In the genomic region with DNA sequence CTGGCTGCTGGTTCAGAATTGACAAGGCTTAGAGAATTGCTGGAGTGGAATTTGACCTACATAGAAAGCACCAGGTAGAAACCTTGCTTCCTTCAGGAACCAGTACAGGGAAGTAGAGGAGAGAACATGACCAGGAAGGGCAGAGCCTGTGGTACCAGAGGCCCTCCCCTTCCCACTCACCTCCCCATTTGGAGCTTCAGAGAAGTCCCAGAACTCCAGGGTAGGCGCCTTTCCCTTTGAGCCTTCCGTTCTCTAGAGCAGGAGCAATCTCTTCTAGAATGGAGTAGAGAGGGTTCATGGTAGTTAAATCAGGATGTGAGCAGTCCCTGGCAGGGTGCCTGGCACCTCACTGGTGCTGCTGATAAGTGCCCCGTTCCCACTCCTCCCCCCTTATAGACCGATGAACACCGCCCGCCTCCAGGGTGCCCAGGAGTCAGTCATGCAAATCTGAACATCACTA, we compare ENCODE assay signal across 12 mouse cellular contexts. TPM values are rescaled to one million over a fixed set of nuclear protein-coding genes. Genes with fewer than 3 reads are reported as not detected.
DNase-seq lines count a peak whose midpoint lies in the region; ATAC-seq and TF ChIP-seq lines count a peak whose summit lies in the region.
"Had no signal": no experiment of that assay in that cellular context is flagged by ENCODE, and none has a peak within 500 bp of the region (broad histone marks: within the 10 kb centered on the region; RNA-seq: fewer than 3 reads in every experiment).

No protein-coding gene starts in this region.

- no peak overlapping the region for H3K27ac ChIP-seq in lung, embryonic 16.5 days (ENCODE audit: low read length)
- peak overlapping the region; percentile 87 to 97 for H3K27ac ChIP-seq in heart, embryonic 14.5 days (replicated peaks in 1 of 2; ENCODE audit: control insufficient read depth in 1 of 2, insufficient read depth in 1 of 2, low read depth in 2 of 2, low read length in 2 of 2)
- H3K27ac ChIP-seq in kidney, postnatal 0 days = peak overlapping the region; percentile 72
- H3K27ac ChIP-seq in neural tube, embryonic 15.5 days (replicated peaks) = no peak overlapping the region

- H3K4me2 ChIP-seq in lung, embryonic 16.5 days (ENCODE audit: low read depth, low read length) = no peak overlapping the region
- H3K4me2 ChIP-seq in heart, embryonic 14.5 days (ENCODE audit: low read length) = peak overlapping the region; percentile 49
- H3K4me2 ChIP-seq in kidney, postnatal 0 days (ENCODE audit: low read length) = no peak overlapping the region
- H3K4me2 ChIP-seq in neural tube, embryonic 15.5 days = no peak overlapping the region
- H3K4me2 ChIP-seq: midbrain, embryonic 11.5 days had no signal

- no peak for TF ChIP-seq CTCF in kidney, postnatal 0 days (IDR thresholded peaks at IDR 0.05; ENCODE audit: low read depth)

- H3K9me3 ChIP-seq in lung, embryonic 16.5 days (ENCODE audit: control insufficient read depth, low read length) = no peaks in the 10 kb centered on the region
- no peaks in the 10 kb centered on the region for H3K9me3 ChIP-seq in heart, embryonic 14.5 days (ENCODE audit: control insufficient read depth, low read length)
- H3K9me3 ChIP-seq in kidney, postnatal 0 days (replicated peaks; ENCODE audit: low read length) = no peaks in the 10 kb centered on the region
- H3K9me3 ChIP-seq in neural tube, embryonic 15.5 days (replicated peaks) = no peaks in the 10 kb centered on the region

- no peak for DNase-seq in lung, postnatal 14 days
- no peak for DNase-seq in kidney, postnatal 0 days (ENCODE audit: low spot score)
- no peak for DNase-seq in gastrocnemius, adult 8-10 months (ENCODE audit: low spot score in 2 of 2)
- no peak for DNase-seq in cerebellum, postnatal 36 days
- DNase-seq: adrenal gland, adult 8-10 months; cerebellum, adult 18-20 months had no signal

- no peaks in the 10 kb centered on the region for H3K27me3 ChIP-seq in lung, embryonic 16.5 days (ENCODE audit: control insufficient read depth, insufficient read depth, low read depth, low read length)
- H3K27me3 ChIP-seq in heart, embryonic 14.5 days (ENCODE audit: control insufficient read depth, insufficient read depth, low read length) = no peaks in the 10 kb centered on the region
- no peaks in the 10 kb centered on the region for H3K27me3 ChIP-seq in kidney, postnatal 0 days (ENCODE audit: insufficient read depth, low read length)
- no peaks in the 10 kb centered on the region for H3K27me3 ChIP-seq in neural tube, embryonic 15.5 days (replicated peaks)
- H3K27me3 ChIP-seq: CH12.LX had no signal

- ATAC-seq in lung, embryonic 16.5 days (ENCODE audit: low read depth) = 0 out of 2 replicates have a peak, but pooled peaks have one; percentile 15
- peak; percentile 31; the same call in 1 of the 2 replicates for ATAC-seq in heart, embryonic 14.5 days (ENCODE audit: insufficient number of reproducible peaks, insufficient read depth, low FRiP score, low read depth)
- ATAC-seq in kidney, postnatal 0 days (replicated peaks; ENCODE audit: low FRiP score, low read depth) = no peak
- peak; percentile 88 for ATAC-seq in megakaryocyte-erythroid progenitor cell, adult 5-6 weeks (replicated peaks; ENCODE audit: low FRiP score, low TSS enrichment, poor library complexity, severe bottlenecking)
- ATAC-seq in neural tube, embryonic 15.5 days (ENCODE audit: low FRiP score) = no peak

- H3K4me3 ChIP-seq in lung, embryonic 16.5 days (ENCODE audit: low read length) = no peak overlapping the region
- H3K4me3 ChIP-seq in heart, embryonic 14.5 days (ENCODE audit: control insufficient read depth in 1 of 2, insufficient read depth in 1 of 2, low read depth in 1 of 2, low read length in 2 of 2) = no peak overlapping the region
- H3K4me3 ChIP-seq in kidney, postnatal 0 days (replicated peaks; ENCODE audit: low read depth, low read length) = no peak overlapping the region
- no peak overlapping the region for H3K4me3 ChIP-seq in neural tube, embryonic 15.5 days (replicated peaks)

- peaks cover 33% of the 10 kb centered on the region for H3K4me1 ChIP-seq in lung, embryonic 16.5 days (replicated peaks; ENCODE audit: control insufficient read depth, insufficient read depth, low read length)
- peaks cover 60 to 99% of the 10 kb centered on the region in 2 experiments for H3K4me1 ChIP-seq in heart, embryonic 14.5 days (ENCODE audit: control insufficient read depth in 2 of 2, insufficient read depth in 2 of 2, low read length in 2 of 2)
- H3K4me1 ChIP-seq in kidney, postnatal 0 days (replicated peaks; ENCODE audit: insufficient read depth, low read length) = peaks cover 20% of the 10 kb centered on the region; the same call in 1 of the 2 replicates
- H3K4me1 ChIP-seq in neural tube, embryonic 15.5 days = peaks cover 27% of the 10 kb centered on the region

- peak overlapping the region; percentile 29; the same call in 1 of the 2 replicates for H3K9ac ChIP-seq in lung, embryonic 16.5 days (ENCODE audit: low read length)
- peak overlapping the region; percentile 54 for H3K9ac ChIP-seq in heart, embryonic 14.5 days (ENCODE audit: low read length)
- no peak overlapping the region for H3K9ac ChIP-seq in kidney, postnatal 0 days (ENCODE audit: low read depth, low read length)
- H3K9ac ChIP-seq in neural tube, embryonic 15.5 days (replicated peaks) = no peak overlapping the region

- 48% methylated on average over 6 of the region's 6 CpGs for WGBS in lung, embryonic 16.5 days
- WGBS in heart, embryonic 14.5 days = 24% methylated on average over 6 of the region's 6 CpGs
- 47% methylated on average over 6 of the region's 6 CpGs for WGBS in kidney, postnatal 0 days
- WGBS in neural tube, embryonic 15.5 days = 30% methylated on average over 6 of the region's 6 CpGs

- H3K36me3 ChIP-seq in lung, embryonic 16.5 days (ENCODE audit: control insufficient read depth, insufficient read depth, low read length) = no peaks in the 10 kb centered on the region
- H3K36me3 ChIP-seq in heart, embryonic 14.5 days (ENCODE audit: control insufficient read depth, insufficient read depth, low read length) = peaks cover 44% of the 10 kb centered on the region
- peaks cover 12% of the 10 kb centered on the region; the same call in 1 of the 2 replicates for H3K36me3 ChIP-seq in kidney, postnatal 0 days (ENCODE audit: insufficient read depth, low read length)
- H3K36me3 ChIP-seq in neural tube, embryonic 15.5 days = no peaks in the 10 kb centered on the region

RNA-seq across cellular contexts. Expression of gene Slc2a1, which starts 7.1 kb away (rescaled TPM):
- 89.7 and 95.7 TPM in 2 replicates for polyA plus RNA-seq in lung, embryonic 16.5 days (2015; fragmentation: Nextera tagmentation; extraction: Ambion mirVana)
- 159 and 166 TPM in 2 replicates for polyA plus RNA-seq in heart, embryonic 14.5 days (2014; fragmentation: Nextera tagmentation; extraction: Ambion mirVana)
- polyA plus RNA-seq in kidney, postnatal 0 days (2015; fragmentation: Nextera tagmentation; extraction: Ambion mirVana) = 57.5 and 58.0 TPM in 2 replicates
- total RNA-seq in megakaryocyte-erythroid progenitor cell, adult 5-6 weeks (2014; fragmentation: Nextera tagmentation) = 0.98 and 2.6 TPM in 2 replicates
- 2.1 and 5.0 TPM in 2 replicates for total RNA-seq in megakaryocyte-erythroid progenitor cell, adult 5-6 weeks (2017)
- 78.8 and 91.3 TPM in 2 replicates for polyA plus RNA-seq in neural tube, embryonic 15.5 days (2015; fragmentation: Nextera tagmentation; extraction: Ambion mirVana)
- 1 to 10 TPM; 4.6 to 9.8 (median 5.3) TPM for total RNA-seq in gastrocnemius, adult 8-10 months (2022)

RNA-seq across cellular contexts. Expression of gene Zfp691, which starts 58.4 kb away (rescaled TPM):
- 9.0 and 9.3 TPM in 2 replicates for polyA plus RNA-seq in lung, embryonic 16.5 days (2015; fragmentation: Nextera tagmentation; extraction: Ambion mirVana)
- 11.2 and 12.0 TPM in 2 replicates for polyA plus RNA-seq in heart, embryonic 14.5 days (2014; fragmentation: Nextera tagmentation; extraction: Ambion mirVana)
- 6.1 and 8.3 TPM in 2 replicates for polyA plus RNA-seq in kidney, postnatal 0 days (2015; fragmentation: Nextera tagmentation; extraction: Ambion mirVana)
- total RNA-seq in megakaryocyte-erythroid progenitor cell, adult 5-6 weeks (2014; fragmentation: Nextera tagmentation) = 44.4 and 47.3 TPM in 2 replicates
- total RNA-seq in megakaryocyte-erythroid progenitor cell, adult 5-6 weeks (2017) = 6.5 and 8.1 TPM in 2 replicates
- 4.4 and 4.8 TPM in 2 replicates for polyA plus RNA-seq in neural tube, embryonic 15.5 days (2015; fragmentation: Nextera tagmentation; extraction: Ambion mirVana)
- 10 to 100 TPM; 15.2 to 18.5 (median 16.8) TPM for total RNA-seq in gastrocnemius, adult 8-10 months (2022)

Comparison
In these comparisons a context has a peak if more than half of its experiments do, and no peak if none do; other contexts are left out.
1. ATAC-seq: peak in lung, embryonic 16.5 days (single experiment), heart, embryonic 14.5 days (single experiment) and megakaryocyte-erythroid progenitor cell, adult 5-6 weeks (single experiment); none in kidney, postnatal 0 days (single experiment) and neural tube, embryonic 15.5 days (single experiment).
2. H3K27ac ChIP-seq: peak in heart, embryonic 14.5 days (2 of 2) and kidney, postnatal 0 days (single experiment); none in lung, embryonic 16.5 days (single experiment) and neural tube, embryonic 15.5 days (single experiment).
3. H3K9ac ChIP-seq: peak in lung, embryonic 16.5 days (single experiment) and heart, embryonic 14.5 days (single experiment); none in kidney, postnatal 0 days (single experiment) and neural tube, embryonic 15.5 days (single experiment).